Mouse (Mus musculus) cerebral cortex, adult 2 months (tissue): ENCODE data around the gene Whrn.

Source experiments
- WGBS: fragments of 180-500 bp; shearing (Covaris S2); methylation state at CpG from one replicate; pipeline ENCODE4 v1.1.7; 2018; 5-methylcytosine and 5-hydroxymethylcytosine counted together

The Whrn gene

DNA sequence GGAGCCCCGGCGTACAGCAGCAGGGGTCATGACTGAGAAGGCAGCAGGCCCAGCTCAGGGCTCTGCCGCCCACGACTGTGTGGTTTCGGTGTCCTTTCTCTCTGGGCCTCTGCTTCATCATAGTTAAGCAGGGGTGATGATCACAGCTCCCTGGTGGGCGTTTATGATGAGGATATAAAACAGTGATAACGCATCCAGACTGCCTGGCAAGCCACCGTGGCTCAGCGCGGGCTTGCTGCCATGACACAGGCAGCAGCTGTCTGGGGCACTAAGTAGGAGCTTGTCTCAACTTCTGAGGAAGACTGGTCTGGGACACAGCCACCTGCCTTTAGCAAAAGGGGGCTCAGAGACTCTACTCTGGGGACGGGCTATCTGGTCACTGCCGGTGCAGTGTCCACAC lies 112.3 kb downstream of the Whrn start:
- 62% methylated on average over 12 of the region's 12 CpGs for WGBS

DNA sequence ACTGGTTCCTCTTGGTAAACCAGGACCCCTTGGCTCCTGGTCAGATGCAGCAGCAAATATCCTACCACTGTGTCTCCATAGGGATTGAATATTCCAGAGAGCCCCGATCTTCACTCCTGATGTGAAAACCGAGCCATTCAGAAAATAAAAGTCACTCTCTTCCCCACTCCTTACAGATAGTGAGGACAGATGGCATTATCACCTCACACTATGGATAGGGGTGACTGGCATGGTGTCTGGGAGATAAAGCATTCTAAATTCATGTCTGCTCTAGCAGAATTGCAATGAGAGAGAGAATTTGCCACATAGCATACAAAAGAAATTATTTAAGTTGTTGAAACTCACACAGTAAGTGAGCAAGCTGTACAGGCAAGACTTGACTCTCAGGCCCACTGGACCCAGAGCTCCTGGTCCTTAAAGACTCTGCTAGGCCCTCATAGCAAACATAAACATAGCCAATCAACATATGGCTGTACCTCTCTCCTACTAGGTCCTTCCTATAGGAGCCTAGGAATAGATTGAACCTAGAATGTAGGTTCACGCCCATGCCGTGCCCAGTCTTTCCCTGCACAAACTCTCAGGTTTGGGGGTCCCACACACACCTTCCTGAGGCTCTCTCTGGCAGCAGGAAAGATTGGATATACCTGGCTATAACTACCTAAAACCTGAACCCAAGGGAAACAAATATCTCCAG lies 113.0 kb downstream of the Whrn start:
- WGBS: 89% methylated on average over 4 of the region's 4 CpGs

DNA sequence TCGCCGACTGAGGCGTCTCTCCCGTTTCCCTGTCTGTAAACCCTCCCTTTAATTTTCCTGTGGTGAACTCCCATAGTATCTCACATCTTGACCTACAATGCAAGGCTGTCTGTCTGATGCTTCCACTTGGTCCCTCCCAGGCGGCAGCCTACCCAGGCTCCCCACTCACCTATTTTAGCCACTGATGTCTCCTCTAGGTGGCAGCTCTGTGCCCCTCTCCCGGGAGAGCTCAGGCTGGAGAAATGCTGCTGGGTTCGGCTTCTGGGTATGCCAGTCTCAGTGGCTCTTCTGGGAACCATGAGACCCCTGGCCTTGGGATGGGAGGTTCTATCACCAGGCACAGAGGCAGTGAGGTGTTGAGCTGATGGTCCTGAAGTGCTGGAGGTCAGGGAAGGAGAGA lies 118.3 kb downstream of the Whrn start:
- 79% methylated on average over 7 of the region's 7 CpGs for WGBS

DNA sequence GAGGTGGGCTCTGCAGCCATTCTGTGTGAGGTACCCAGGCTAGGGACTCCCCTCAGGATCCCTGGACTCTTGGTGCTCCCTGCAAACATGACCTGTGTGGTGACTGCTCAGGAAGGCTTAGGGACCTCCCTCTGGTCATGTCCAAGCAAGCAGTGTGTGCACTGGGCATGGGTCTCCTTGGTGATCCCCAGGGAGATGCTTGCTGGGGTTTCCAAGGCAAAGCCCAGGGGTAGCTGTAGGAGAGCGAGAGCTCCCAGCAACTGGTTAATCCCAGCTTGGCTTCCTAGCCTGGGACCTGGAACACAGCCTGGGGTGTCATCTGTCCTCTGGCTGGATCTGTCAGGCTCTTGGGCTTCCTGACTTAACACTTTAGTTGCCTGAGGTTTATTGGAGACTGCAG lies 120.4 kb downstream of the Whrn start:
- 73% methylated on average over 1 of the region's 1 CpGs for WGBS

DNA sequence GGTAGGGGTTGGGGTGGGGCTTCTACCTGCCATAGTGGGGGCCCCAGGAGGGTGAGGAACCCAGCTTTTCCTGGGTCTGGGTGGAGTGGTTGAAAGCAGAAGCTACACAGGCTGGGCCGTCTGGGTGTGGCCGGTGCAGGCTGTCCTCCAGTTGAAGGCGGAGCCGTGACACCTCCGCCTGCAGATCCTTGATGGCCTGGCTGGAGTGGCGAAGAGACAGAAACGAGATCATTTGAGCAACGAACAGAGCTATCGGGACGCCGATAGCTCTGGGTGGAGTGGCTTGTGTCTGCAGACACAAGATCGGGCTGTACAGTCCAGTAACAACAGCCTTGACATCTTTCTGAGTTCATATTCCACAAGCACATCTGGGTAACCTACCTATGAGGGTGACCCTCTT lies 121.5 kb downstream of the Whrn start:
- WGBS: 96% methylated on average over 12 of the region's 12 CpGs

DNA sequence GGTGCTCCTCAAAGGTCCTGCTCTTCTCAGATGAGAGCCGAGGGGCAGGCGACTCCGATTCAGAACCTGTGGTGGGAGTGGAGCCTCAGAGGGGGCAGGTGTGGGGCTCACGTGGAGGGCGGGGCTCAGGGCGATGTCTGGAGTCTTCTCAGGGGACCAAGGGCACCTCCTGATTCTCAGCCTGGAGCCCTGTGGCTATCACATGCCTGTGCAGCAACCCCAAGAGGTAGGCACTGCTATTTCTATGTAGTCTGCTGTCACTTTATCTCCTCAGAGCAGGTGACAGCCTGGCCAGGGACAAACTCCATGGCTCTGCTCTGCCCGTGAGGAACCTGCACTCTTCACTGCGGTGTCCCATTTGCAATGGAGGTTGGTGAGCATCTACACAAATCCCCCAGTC lies 122.4 kb downstream of the Whrn start:
- WGBS: 95% methylated on average over 8 of the region's 8 CpGs

DNA sequence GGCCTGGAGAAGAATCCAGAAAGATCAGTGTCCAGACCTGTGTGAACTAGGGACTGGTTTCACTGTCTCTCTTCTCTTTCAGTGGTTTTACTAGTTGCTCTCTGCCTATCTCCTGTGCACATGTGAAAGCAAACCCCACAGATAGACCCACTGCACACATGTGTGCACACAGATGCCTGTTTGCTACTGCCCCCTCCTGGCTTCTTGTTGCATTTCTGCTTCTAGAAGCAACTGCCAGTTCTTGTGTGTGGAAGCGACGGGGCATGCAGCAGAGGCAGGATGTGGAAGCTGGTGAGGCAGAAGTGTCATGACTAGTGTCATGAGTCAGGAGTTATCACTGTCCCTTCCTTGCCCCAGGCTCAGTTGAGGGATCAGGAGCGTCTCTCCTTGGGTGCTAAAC lies 123.9 kb downstream of the Whrn start:
- 77% methylated on average over 3 of the region's 3 CpGs for WGBS

DNA sequence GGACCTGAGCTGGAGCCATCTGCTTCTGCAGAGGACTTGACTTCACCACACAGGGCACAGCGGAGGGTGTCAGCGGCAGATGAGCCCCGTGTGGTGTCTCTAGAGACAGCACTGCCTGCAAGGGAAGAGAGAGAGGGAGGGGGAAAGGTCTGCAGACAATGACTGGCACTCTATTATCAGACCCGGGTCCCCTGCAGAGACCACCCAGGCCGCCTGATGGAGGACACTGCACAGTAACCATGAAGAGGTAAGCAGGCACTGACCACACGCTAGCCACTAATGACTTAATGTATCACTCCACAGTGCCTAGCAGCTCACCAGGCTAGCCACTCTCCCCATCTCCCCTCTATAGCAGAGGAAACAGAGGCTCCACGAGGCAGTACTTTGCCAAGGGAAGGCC lies 124.9 kb downstream of the Whrn start:
- 74% methylated on average over 7 of the region's 7 CpGs for WGBS

DNA sequence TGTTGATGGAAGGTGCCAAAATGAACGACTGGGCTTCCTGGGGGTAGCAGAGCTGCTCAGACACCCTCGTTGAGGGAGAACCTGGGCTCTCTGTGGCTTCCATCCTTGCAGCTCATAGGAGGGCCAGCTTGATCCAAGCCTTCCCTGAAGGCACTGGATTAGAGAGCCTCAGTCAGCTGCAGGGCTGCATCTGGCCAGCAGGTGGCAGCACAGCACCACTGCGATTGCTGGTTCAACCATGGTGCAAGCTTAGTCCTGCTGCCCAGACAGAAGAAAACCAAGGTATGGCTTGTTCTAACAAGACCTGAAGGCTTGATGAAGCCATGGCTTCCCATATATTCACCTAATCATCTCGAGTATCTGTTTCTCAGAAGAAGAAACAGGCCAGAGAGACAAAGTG lies 127.2 kb downstream of the Whrn start:
- 28% methylated on average over 4 of the region's 4 CpGs for WGBS
